Mouse (Mus musculus) ES-E14 (cell line): Measurements from ENCODE around the gene Slc26a10. TPM values are rescaled to one million over a fixed set of nuclear protein-coding genes. Genes with fewer than 3 reads are reported as not detected.

ENCODE experiments used
- DNase-seq: peaks from one replicate; pipeline ENCODE4 v3.0.0-alpha.2; 2013; ENCODE audit warnings: low read depth, low spot score
- H3K27ac ChIP-seq: 2 replicates; pipeline ENCODE4 v1.5.1; 2012; ENCODE audit warnings: low read depth, mild to moderate bottlenecking, low read length, moderate library complexity, mixed read lengths; ENCODE audit not compliant: poor library complexity, insufficient read depth, severe bottlenecking
- H3K36me3 ChIP-seq: 2 replicates; pipeline ENCODE4 v1.6.1; 2012; ENCODE audit warnings: mild to moderate bottlenecking, low read length, moderate library complexity, mixed read lengths; ENCODE audit not compliant: control insufficient read depth, poor library complexity, insufficient read depth, severe bottlenecking
- H3K4me1 ChIP-seq, 2 experiments: fragments of 150-350 bp in 1 of 2; sonication (generic) in 1 of 2; 2 replicates each; pipeline ENCODE4 v1.6.1; 2012; ENCODE audit warnings: low read length in 2 of 2, mild to moderate bottlenecking in 1 of 2, mixed read lengths in 1 of 2; ENCODE audit not compliant: control insufficient read depth in 2 of 2, insufficient read depth in 2 of 2, poor library complexity in 1 of 2
- H3K4me3 ChIP-seq, 2 experiments: fragments of 150-350 bp in 1 of 2; sonication (generic) in 1 of 2; 2 replicates each; pipeline ENCODE4 v1.5.1; 2012; ENCODE audit warnings: low read length in 2 of 2, low read depth in 1 of 2, mild to moderate bottlenecking in 1 of 2, mixed read lengths in 1 of 2; ENCODE audit not compliant: insufficient read depth in 1 of 2, poor library complexity in 1 of 2, severe bottlenecking in 1 of 2
- H3K9ac ChIP-seq: 2 replicates; pipeline ENCODE4 v1.6.1; 2012; ENCODE audit warnings: low read depth, mild to moderate bottlenecking, low read length, mixed read lengths; ENCODE audit not compliant: poor library complexity, insufficient read depth, severe bottlenecking
- H3K9me3 ChIP-seq: fragments of 150-350 bp; sonication (generic); 2 replicates; pipeline ENCODE4 v1.6.1; 2012; ENCODE audit warnings: low read depth, mild to moderate bottlenecking, low read length; ENCODE audit not compliant: control insufficient read depth, insufficient read depth
- CHD2 ChIP-seq: IDR thresholded peaks from 2 replicates; pipeline ENCODE4 v1.6.1; 2014; ENCODE audit warnings: mild to moderate bottlenecking, low read depth, low read length, inconsistent platforms
- HCFC1 ChIP-seq: IDR thresholded peaks from 2 replicates; pipeline ENCODE4 v1.6.1; 2012; ENCODE audit warnings: low read length, inconsistent platforms, borderline replicate concordance; ENCODE audit not compliant: insufficient read depth
- MAFK ChIP-seq: IDR thresholded peaks from 2 replicates; pipeline ENCODE4 v1.6.1; 2014; ENCODE audit warnings: mild to moderate bottlenecking, low read depth, low read length, inconsistent platforms; ENCODE audit not compliant: insufficient read depth
- ZC3H11A ChIP-seq: IDR thresholded peaks from 2 replicates; pipeline ENCODE4 v1.6.1; 2012; ENCODE audit warnings: low read depth, mild to moderate bottlenecking, inconsistent platforms, low read length, borderline replicate concordance
- ZNF384 ChIP-seq: IDR thresholded peaks from 2 replicates; pipeline ENCODE4 v1.6.1; 2012; ENCODE audit warnings: low read depth, low read length, inconsistent platforms
- in situ Hi-C, 2 experiments: fragments of 600-800 bp; cut with MboI; formaldehyde crosslinking; loops; one replicate each; pipeline ENCODE4 v1.15.1; 2025; ENCODE audit warnings: low sequenced_read_pairs in 2 of 2, inconsistent platforms in 1 of 2; ENCODE audit not compliant: unreplicated experiment in 2 of 2
- total RNA-seq: library from RNA; depleted of rRNA; stranded (reverse); fragments of 300-350 nt; gene quantifications from 2 replicates; pipeline ENCODE4 v1.2.3, GENCODE M21; 2012

Slc26a10 gene
- total RNA-seq, 1 experiment = 7.4 TPM

- no peak overlapping the region for H3K27ac ChIP-seq
- in situ Hi-C loops = no loop called here
- no peaks in the 10 kb centered on the region for H3K36me3 ChIP-seq
- H3K9ac ChIP-seq = no peak overlapping the region
- no peak for TF ChIP-seq CHD2
- no peak for TF ChIP-seq ZNF384
- DNase-seq = no peak
- peaks cover 3 to 11% of the 10 kb centered on the region in 2 experiments; a peak in 1 of 4 replicates for H3K4me1 ChIP-seq
- H3K4me3 ChIP-seq = no peak overlapping the region
- H3K9me3 ChIP-seq = no peaks in the 10 kb centered on the region
These were observed 38.9 kb downstream of the Slc26a10 start for GRCm38 (mm10) chr10:127141500-127141899.

GRCm38 (mm10) chr10:127140971-127141370 lies 39.5 kb downstream of the Slc26a10 start:
- H3K9me3 ChIP-seq = no peaks in the 10 kb centered on the region
- in situ Hi-C loops = no loop called here
- no peak overlapping the region for H3K27ac ChIP-seq
- DNase-seq = no peak
- TF ChIP-seq ZC3H11A (no peak), CHD2 (no peak), HCFC1 (no peak), MAFK (no peak), ZNF384 (no peak)
- no peaks in the 10 kb centered on the region for H3K36me3 ChIP-seq
- no peak overlapping the region for H3K4me3 ChIP-seq
- H3K4me1 ChIP-seq = peaks cover 3 to 11% of the 10 kb centered on the region in 2 experiments; a peak in 1 of 4 replicates
- H3K9ac ChIP-seq = no peak overlapping the region

- Histone ChIP-seq H3K9me3 (no peaks in the 10 kb centered on the region), H3K9ac (no peak overlapping the region), H3K4me3 (no peak overlapping the region), H3K27ac (no peak overlapping the region), H3K36me3 (no peaks in the 10 kb centered on the region), H3K4me1 (peaks cover 3 to 14% of the 10 kb centered on the region in 2 experiments; a peak in 1 of 4 replicates)
- no peak for DNase-seq
- in situ Hi-C loops = no loop called here
- TF ChIP-seq CHD2 = no peak
- TF ChIP-seq MAFK = no peak
- TF ChIP-seq ZC3H11A = no peak
- no peak for TF ChIP-seq HCFC1
- TF ChIP-seq ZNF384 = no peak
These were observed 41.9 kb downstream of the Slc26a10 start for GRCm38 (mm10) chr10:127138328-127139141.

GRCm38 (mm10) chr10:127137896-127138295 lies 42.5 kb downstream of the Slc26a10 start:
- H3K4me1 ChIP-seq = peaks cover 3 to 14% of the 10 kb centered on the region in 2 experiments; a peak in 1 of 4 replicates
- H3K4me3 ChIP-seq = no peak overlapping the region
- no peak overlapping the region for H3K27ac ChIP-seq
- no peak for TF ChIP-seq CHD2
- no peak for TF ChIP-seq MAFK
- TF ChIP-seq ZNF384 = no peak
- no peak for TF ChIP-seq HCFC1
- no peak for TF ChIP-seq ZC3H11A
- DNase-seq = no peak
- in situ Hi-C loops = no loop called here
- H3K36me3 ChIP-seq = no peaks in the 10 kb centered on the region
- no peak overlapping the region for H3K9ac ChIP-seq
- H3K9me3 ChIP-seq = no peaks in the 10 kb centered on the region

GRCm38 (mm10) chr10:127136510-127136909 lies 43.9 kb downstream of the Slc26a10 start:
- Histone ChIP-seq H3K4me3 (no peak overlapping the region), H3K36me3 (no peaks in the 10 kb centered on the region), H3K9me3 (no peaks in the 10 kb centered on the region), H3K4me1 (peaks cover 3 to 12% of the 10 kb centered on the region in 2 experiments; a peak in 1 of 4 replicates), H3K9ac (no peak overlapping the region), H3K27ac (no peak overlapping the region)
- in situ Hi-C loops = no loop called here
- TF ChIP-seq ZNF384 (no peak), CHD2 (no peak), MAFK (no peak), ZC3H11A (no peak), HCFC1 (no peak)
- no peak for DNase-seq
